Comparison of ENCODE assay signal across 17 mouse cellular contexts in genomic region chr1:185533471-185533870, GRCm38 (mm10).
"Had no signal": no experiment of that assay in that cellular context is flagged by ENCODE, and none has a peak within 500 bp of the region (broad histone marks: within the 10 kb centered on the region; RNA-seq: fewer than 3 reads in every experiment).

No protein-coding gene starts in this region.

- H3K4me3 ChIP-seq: layer of hippocampus, adult 2 months; liver, embryonic 15.5 days; midbrain, embryonic 10.5 days; myocyte; neural tube, embryonic 15.5 days had no signal

- H3K9me3 ChIP-seq: liver, embryonic 15.5 days; midbrain, embryonic 10.5 days; neural tube, embryonic 15.5 days had no signal

- H3K4me1 ChIP-seq: liver, embryonic 15.5 days; midbrain, embryonic 10.5 days had no signal

- H3K4me2 ChIP-seq: liver, embryonic 11.5 days; liver, embryonic 15.5 days; lung, embryonic 14.5 days; neural tube, embryonic 15.5 days had no signal

- H3K36me3 ChIP-seq: liver, embryonic 15.5 days; midbrain, embryonic 10.5 days; neural tube, embryonic 15.5 days had no signal

- H3K27ac ChIP-seq: layer of hippocampus, adult 2 months; liver, embryonic 15.5 days; midbrain, embryonic 10.5 days; neural tube, embryonic 15.5 days had no signal

- H3K9ac ChIP-seq: liver, embryonic 15.5 days; lung, embryonic 14.5 days; neural tube, embryonic 15.5 days had no signal

- DNase-seq: kidney, adult 8-10 months; kidney, postnatal 10 days; kidney, postnatal 4 days; lung, embryonic 14.5 days; lung, postnatal 10 days; lung, postnatal 4 days; midbrain, embryonic 14.5 days; right cerebral cortex, adult 18-20 months; right cerebral cortex, postnatal 25 days; thymus, adult 18-20 months; thymus, postnatal 14 days had no signal

- H3K27me3 ChIP-seq: liver, embryonic 15.5 days; neural tube, embryonic 15.5 days had no signal
